Mouse (Mus musculus) hindbrain, embryonic 10.5 days (tissue): ENCODE results near the gene Ppl. TPM values are rescaled to one million over a fixed set of nuclear protein-coding genes. Genes with fewer than 3 reads are reported as not detected.

Experiments
- DNase-seq: peaks from one replicate; pipeline ENCODE4 v3.0.0-alpha.2; 2017; ENCODE audit warnings: low spot score
- H3K27ac ChIP-seq: fragments of 300-500 bp; sonication (generic); 2 replicates; pipeline ENCODE4 v1.5.1; 2016; ENCODE audit warnings: mild to moderate bottlenecking, moderate library complexity
- H3K27me3 ChIP-seq: fragments of 300-500 bp; sonication (generic); 2 replicates; pipeline ENCODE4 v1.6.1; 2016; ENCODE audit warnings: mild to moderate bottlenecking; ENCODE audit not compliant: poor library complexity, insufficient read depth, severe bottlenecking
- H3K36me3 ChIP-seq: fragments of 300-500 bp; sonication (generic); 2 replicates; pipeline ENCODE4 v1.6.1; 2016; ENCODE audit warnings: mild to moderate bottlenecking, moderate library complexity
- H3K4me1 ChIP-seq: fragments of 300-500 bp; sonication (generic); replicated peaks from 2 replicates; pipeline ENCODE4 v1.6.1; 2016; ENCODE audit warnings: mild to moderate bottlenecking
- H3K4me3 ChIP-seq: fragments of 300-500 bp; sonication (generic); 2 replicates; pipeline ENCODE4 v1.5.1; 2016; ENCODE audit warnings: mild to moderate bottlenecking, moderate library complexity
- H3K9me3 ChIP-seq: fragments of 300-500 bp; sonication (generic); 2 replicates; pipeline ENCODE4 v1.6.1; 2016; ENCODE audit warnings: mild to moderate bottlenecking, moderate library complexity
- WGBS: fragments of 180-500 bp; shearing (Covaris S2); methylation state at CpG from one replicate; pipeline ENCODE4 v1.1.7; 2016; 5-methylcytosine and 5-hydroxymethylcytosine counted together
- polyA plus RNA-seq: library from polyadenylated mRNA; unstranded; fragments of >200 nt; fragmentation: Nextera tagmentation; extraction: Ambion mirVana; gene quantifications from 2 replicates; pipeline ENCODE4 v1.2.1, GENCODE M21; 2016

Ppl gene
- 1.4 and 1.9 TPM in 2 replicates for polyA plus RNA-seq

DNA sequence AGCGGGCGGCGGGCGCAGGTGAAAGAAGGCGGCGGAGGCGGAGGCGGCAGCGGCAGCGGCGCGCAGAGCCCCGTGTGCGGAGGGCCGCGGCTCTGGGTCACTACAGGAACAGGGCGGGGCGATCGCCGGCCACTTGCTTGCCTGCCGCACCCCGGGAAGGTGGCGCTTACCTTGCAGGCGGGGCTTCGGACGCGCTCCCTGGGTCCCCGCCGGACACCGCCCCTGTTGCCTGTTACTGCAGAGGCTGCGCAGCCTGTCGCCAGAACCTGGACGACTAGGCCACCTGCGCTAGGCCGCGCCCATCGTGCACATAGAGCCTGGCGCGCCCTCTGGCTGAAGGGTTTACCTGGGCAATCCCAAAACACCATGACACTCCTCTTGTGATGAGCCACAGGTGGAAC lies at the start of gene Ppl:
Ppl (minus strand) TSS at position 21 of the 401 bp plus-strand sequence.
- WGBS, result under 1% methylated on average over 39 of the region's 39 CpGs
- peak; percentile 29 for DNase-seq

DNA sequence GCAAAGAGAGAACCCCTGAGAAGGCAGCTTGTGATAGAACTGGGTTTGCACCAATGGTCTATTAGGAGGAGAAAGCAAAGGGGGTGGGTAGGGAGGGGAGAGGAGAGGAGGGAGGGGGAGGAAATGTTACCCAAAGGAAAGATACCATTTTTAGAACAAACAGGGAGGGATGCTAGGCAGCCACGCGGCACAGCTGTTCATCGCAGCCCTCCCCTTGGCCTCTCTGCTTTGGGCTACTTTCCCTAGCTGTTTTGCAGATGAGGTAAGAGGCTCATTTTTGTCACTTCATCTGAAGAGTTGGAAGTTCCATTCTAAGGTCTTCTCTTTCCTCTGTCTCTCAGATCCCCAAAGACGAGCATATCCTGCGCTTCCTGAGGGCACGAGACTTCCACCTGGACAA lies 40.4 kb upstream of the Ppl start:
- WGBS, result 94% methylated on average over 6 of the region's 6 CpGs

More for the DNA sequence above, at the start of gene Ppl:
- peak within 1 kb of the TSS; percentile 51 for H3K4me3 ChIP-seq
- H3K27ac ChIP-seq, result no peak within 1 kb of the TSS
- peaks cover 38% of the 10 kb centered on the region for H3K4me1 ChIP-seq
- no peaks in the 10 kb centered on the region for H3K36me3 ChIP-seq
- no peaks in the 10 kb centered on the region for H3K9me3 ChIP-seq
- H3K27me3 ChIP-seq, result peaks cover 86% of the 10 kb centered on the region

DNA sequence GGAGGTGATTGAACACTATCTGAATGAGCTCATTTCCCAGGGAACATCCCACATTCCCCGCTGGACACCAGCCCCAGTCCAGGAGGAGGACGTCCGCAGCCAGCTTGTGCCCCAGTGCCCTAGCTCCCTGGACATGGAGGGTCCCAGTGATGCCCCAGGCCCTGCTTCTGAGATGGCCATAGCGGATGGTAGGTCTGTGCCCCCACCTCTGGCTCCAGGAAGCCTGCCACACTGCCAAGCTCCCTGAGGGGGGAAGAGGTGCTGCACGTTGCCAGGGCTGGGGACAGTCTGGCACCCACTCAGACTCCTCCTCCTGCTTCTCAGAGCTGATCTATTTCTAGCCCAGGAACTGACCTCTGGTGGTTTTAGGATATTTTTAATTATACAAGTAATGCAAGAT lies 36.6 kb upstream of the Ppl start:
- WGBS, result 86% methylated on average over 5 of the region's 5 CpGs
- 0 out of 2 replicates have a peak, but pooled peaks cover 3% of the 10 kb centered on the region for H3K27me3 ChIP-seq
- DNase-seq, result no peak
- no peak overlapping the region for H3K27ac ChIP-seq
- H3K4me3 ChIP-seq, result no peak overlapping the region
- 0 out of 2 replicates have a peak, but pooled peaks cover 3% of the 10 kb centered on the region for H3K4me1 ChIP-seq
- no peaks in the 10 kb centered on the region for H3K36me3 ChIP-seq
- no peaks in the 10 kb centered on the region for H3K9me3 ChIP-seq

More for the DNA sequence above, 40.4 kb upstream of the Ppl start:
- Histone ChIP-seq H3K36me3 (no peaks in the 10 kb centered on the region), H3K4me1 (no peaks in the 10 kb centered on the region), H3K27me3 (0 out of 2 replicates have a peak, but pooled peaks cover 3% of the 10 kb centered on the region), H3K4me3 (no peak overlapping the region), H3K27ac (no peak overlapping the region), H3K9me3 (no peaks in the 10 kb centered on the region)
- DNase-seq, result no peak

DNA sequence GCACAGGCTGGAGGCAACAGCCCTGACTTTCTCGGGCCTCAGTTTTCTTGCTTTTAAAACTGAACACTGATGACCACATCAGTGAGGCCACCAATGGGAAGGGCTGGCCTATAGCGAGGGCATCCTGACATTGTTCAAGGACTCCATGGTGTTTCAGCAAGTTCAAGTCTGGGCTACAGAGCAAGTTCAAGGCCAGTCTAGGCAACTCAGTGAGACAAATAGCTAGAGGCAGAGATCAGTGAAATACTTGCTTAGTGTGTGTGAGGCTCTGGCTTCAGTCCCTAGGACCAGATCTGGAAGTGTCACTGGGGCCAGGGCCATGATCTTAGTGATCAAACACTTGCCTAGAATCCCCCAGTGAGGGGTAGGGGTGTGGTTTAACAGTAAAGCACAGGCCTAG lies 35.8 kb upstream of the Ppl start:
- 0 out of 2 replicates have a peak, but pooled peaks cover 3% of the 10 kb centered on the region for H3K27me3 ChIP-seq
- no peak overlapping the region for H3K4me3 ChIP-seq
- no peaks in the 10 kb centered on the region for H3K9me3 ChIP-seq
- H3K27ac ChIP-seq, result no peak overlapping the region
- H3K4me1 ChIP-seq, result 0 out of 2 replicates have a peak, but pooled peaks cover 3% of the 10 kb centered on the region
- no peak for DNase-seq
- H3K36me3 ChIP-seq, result no peaks in the 10 kb centered on the region
- WGBS, result 87% methylated on average over 2 of the region's 2 CpGs

DNA sequence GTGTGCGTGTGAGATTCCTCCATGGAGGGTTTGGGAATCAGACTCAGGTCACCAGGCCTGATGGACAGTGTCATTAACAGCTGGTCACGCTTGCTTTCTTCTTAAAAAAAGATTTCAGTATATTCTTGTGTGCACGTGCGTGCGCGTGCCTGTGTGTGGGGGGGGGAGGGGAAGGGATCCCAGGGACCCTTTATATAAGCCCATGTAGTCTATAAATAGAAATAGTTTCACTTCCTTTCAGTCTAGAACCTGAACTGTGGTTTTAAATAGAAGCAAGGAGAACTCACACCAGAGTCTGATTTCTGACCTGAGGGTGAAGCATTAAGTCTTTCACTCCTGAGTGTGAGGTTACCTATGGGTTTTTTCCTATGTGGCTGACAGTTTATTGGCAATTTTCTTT lies 32.1 kb upstream of the Ppl start:
- no peaks in the 10 kb centered on the region for H3K36me3 ChIP-seq
- no peaks in the 10 kb centered on the region for H3K9me3 ChIP-seq
- DNase-seq, result no peak
- H3K4me3 ChIP-seq, result no peak overlapping the region
- 0 out of 2 replicates have a peak, but pooled peaks cover 4% of the 10 kb centered on the region for H3K4me1 ChIP-seq
- 78% methylated on average over 6 of the region's 6 CpGs for WGBS
- no peak overlapping the region for H3K27ac ChIP-seq
- 0 out of 2 replicates have a peak, but pooled peaks cover 3% of the 10 kb centered on the region for H3K27me3 ChIP-seq

DNA sequence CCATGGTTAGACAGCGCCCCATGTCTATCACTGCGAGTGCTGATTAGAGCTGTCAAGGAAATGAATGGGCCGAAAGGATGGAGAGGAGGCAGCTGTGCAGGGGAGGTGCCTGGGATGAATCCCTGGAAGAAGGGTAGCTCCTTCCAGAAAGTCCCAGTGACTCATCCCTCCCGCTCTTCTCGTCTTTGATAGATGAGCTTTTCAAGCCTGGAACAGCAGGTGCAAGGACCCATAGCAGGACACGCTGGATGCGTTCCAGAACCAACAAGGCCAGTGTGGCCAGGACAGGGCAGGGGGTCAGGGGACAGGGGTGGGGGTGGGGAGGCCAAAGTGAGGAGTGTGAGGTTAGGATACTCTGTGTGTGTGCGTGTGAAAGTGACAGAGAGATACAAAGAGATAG lies 27.0 kb upstream of the Ppl start:
- Histone ChIP-seq H3K36me3 (no peaks in the 10 kb centered on the region), H3K9me3 (no peaks in the 10 kb centered on the region), H3K27me3 (no peaks in the 10 kb centered on the region), H3K27ac (no peak overlapping the region), H3K4me1 (0 out of 2 replicates have a peak, but pooled peaks cover 7% of the 10 kb centered on the region), H3K4me3 (no peak overlapping the region)
- no peak for DNase-seq
- 89% methylated on average over 8 of the region's 8 CpGs for WGBS

DNA sequence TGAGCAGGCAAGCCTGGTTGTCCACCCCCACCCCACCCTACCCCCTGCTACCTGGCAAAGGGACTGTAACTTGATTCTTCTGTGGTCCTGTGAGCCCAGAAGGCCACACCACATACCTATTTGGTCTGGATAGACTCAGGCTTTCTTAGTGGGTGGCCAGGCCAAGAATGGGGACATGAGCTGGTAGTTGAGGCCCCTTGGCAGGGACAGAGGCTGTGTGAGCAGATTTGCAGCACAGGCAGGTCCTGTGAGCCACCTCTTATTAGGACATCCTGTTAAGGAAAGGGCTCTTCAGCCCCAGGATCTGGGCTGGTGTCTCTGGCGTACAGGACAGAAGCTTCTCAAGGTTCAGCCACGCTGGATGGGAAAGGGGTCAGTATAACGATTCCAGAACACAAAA lies 24.9 kb upstream of the Ppl start:
- H3K9me3 ChIP-seq, result no peaks in the 10 kb centered on the region
- no peak overlapping the region for H3K4me3 ChIP-seq
- no peaks in the 10 kb centered on the region for H3K27me3 ChIP-seq
- H3K4me1 ChIP-seq, result peaks cover 23% of the 10 kb centered on the region
- DNase-seq, result no peak
- H3K36me3 ChIP-seq, result no peaks in the 10 kb centered on the region
- no peak overlapping the region for H3K27ac ChIP-seq
- WGBS, result 88% methylated on average over 3 of the region's 3 CpGs

DNA sequence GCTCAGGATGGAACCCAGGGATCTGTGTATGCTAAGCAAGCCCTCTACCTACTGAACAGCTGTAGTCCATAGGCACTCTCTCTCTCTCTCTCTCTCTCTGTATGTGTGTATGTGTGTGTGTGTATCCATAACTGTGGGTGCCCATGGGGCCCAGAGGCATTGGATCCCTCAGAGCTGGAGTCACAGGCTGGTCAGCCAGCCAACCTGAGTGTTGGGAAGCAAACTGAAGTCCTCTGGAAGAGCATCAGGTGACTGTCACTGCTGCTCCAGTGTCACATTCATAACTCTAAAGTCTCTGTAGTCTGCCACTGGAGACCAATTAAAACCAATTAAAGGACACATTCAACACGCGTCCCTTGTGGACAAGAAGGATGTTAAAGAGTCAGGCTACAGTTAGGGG lies 24.3 kb upstream of the Ppl start:
- H3K27me3 ChIP-seq, result no peaks in the 10 kb centered on the region
- WGBS, result 74% methylated on average over 2 of the region's 2 CpGs
- no peak overlapping the region for H3K4me3 ChIP-seq
- no peak for DNase-seq
- no peaks in the 10 kb centered on the region for H3K36me3 ChIP-seq
- no peak overlapping the region for H3K27ac ChIP-seq
- H3K4me1 ChIP-seq, result peaks cover 23% of the 10 kb centered on the region
- no peaks in the 10 kb centered on the region for H3K9me3 ChIP-seq

DNA sequence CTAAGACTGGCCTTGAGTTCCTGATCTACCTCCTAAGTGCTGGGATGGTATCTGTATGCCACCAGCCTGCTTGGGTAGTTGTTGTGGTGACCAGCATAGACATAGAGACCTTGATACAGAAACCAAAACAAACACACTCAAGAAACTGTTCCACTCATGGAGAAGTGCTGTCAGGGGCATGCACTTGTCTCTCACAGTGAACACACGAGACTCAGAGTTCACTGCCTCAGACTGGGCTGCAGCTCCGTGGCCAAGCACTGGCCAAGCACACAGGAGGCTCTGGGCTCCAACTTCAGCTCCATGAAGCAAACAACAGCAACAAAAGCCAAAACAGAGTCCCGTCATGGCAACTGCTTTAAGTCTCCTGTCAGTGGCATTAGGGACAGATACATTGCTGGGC lies 22.8 kb upstream of the Ppl start:
- no peak for DNase-seq
- no peak overlapping the region for H3K27ac ChIP-seq
- peaks cover 28% of the 10 kb centered on the region for H3K4me1 ChIP-seq
- no peaks in the 10 kb centered on the region for H3K36me3 ChIP-seq
- 75% methylated on average over 3 of the region's 3 CpGs for WGBS
- no peaks in the 10 kb centered on the region for H3K27me3 ChIP-seq
- no peaks in the 10 kb centered on the region for H3K9me3 ChIP-seq
- H3K4me3 ChIP-seq, result no peak overlapping the region

DNA sequence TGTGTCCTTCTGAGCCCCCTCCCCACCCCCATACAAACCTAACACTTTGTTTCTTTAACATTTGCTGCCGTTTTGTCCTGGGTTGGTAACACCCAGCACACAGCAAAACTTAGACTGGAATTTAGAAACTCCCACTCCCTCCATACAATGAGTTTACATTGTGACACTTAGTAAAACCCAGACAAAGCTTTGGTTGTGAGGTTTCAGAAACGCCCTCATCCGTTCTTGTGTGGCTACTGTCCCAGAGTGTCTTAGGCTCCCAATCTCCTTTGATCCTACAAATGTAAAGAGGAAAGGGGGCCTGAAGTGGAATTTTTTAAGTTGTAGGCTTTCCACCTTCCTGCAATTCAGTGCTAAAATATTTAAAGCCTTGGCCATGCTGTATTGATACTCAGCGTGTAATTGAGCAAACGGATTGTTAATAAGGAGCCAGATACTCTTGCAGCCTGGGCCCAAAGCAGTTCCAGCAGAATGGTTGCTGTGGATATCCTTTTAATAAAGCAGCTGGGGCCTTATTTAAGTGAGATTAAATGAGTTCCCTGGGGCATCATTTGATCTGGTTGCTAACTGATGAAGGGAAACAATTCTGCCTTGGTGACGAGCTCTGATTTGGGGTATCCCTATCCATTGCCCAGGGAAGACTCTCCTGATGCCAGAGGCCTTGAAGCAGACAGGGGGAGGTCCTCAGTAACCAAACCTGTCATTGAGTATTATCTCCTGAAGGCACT lies 21.2 kb upstream of the Ppl start:
- Histone ChIP-seq H3K36me3 (no peaks in the 10 kb centered on the region), H3K9me3 (no peaks in the 10 kb centered on the region), H3K27ac (peak overlapping the region; percentile 60; the same call in 1 of the 2 replicates), H3K4me1 (peaks cover 22% of the 10 kb centered on the region), H3K4me3 (no peak overlapping the region), H3K27me3 (peaks cover 12% of the 10 kb centered on the region)
- no peak for DNase-seq
- 55% methylated on average over 6 of the region's 6 CpGs for WGBS

DNA sequence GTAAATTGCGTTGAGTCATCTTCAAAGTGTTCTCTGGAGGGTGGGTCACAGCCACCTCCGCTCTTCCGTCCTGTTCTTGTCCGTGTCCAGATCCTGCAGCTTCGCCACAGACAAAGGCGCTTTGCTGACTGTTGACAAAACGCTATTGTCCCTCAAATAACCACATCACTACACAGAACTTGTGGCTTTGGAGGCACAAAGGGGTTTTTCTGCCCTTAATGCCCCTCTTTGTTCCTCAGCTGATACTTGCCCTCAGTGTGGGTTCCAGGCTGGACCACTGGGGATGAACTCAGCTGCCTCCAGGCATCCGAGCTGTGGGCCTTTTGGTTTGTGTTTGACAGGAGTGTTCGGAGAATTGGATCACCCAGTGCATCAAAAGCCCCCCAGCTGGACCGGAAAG lies 18.3 kb upstream of the Ppl start:
- Histone ChIP-seq H3K27me3 (peaks cover 38% of the 10 kb centered on the region), H3K9me3 (no peaks in the 10 kb centered on the region), H3K4me1 (peaks cover 41% of the 10 kb centered on the region), H3K36me3 (no peaks in the 10 kb centered on the region), H3K4me3 (no peak overlapping the region), H3K27ac (no peak overlapping the region)
- 52% methylated on average over 10 of the region's 10 CpGs for WGBS
- DNase-seq, result no peak

DNA sequence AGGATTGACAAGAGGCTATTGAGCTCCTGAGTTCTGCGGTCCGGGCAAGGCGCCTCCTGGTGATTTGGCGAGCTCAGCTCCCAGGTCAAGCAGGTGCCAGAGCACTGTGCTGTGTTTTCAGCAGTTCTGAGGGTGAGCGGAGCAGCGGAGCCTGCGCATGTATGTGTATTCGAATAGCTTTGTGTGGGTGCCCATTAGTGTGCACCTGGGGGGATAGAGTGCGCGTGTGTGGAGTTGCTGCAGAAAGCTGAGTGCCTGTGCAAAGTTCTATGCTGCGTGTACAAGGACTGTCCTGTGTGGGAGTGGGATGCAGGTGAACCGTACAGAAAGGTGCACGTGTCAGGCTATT lies 14.8 kb upstream of the Ppl start, which contains the start of gene Sec14l5:
Sec14l5 (plus strand) TSS at position 73 of the 349 bp plus-strand sequence.
- H3K36me3 ChIP-seq, result no peaks in the 10 kb centered on the region
- peaks cover 38% of the 10 kb centered on the region for H3K27me3 ChIP-seq
- H3K4me1 ChIP-seq, result peaks cover 24% of the 10 kb centered on the region
- H3K9me3 ChIP-seq, result no peaks in the 10 kb centered on the region
- WGBS, result 23% methylated on average over 13 of the region's 13 CpGs
- H3K4me3 ChIP-seq, result peak within 1 kb of the TSS; percentile 51
- no peak within 1 kb of the TSS for H3K27ac ChIP-seq
- no peak for DNase-seq

DNA sequence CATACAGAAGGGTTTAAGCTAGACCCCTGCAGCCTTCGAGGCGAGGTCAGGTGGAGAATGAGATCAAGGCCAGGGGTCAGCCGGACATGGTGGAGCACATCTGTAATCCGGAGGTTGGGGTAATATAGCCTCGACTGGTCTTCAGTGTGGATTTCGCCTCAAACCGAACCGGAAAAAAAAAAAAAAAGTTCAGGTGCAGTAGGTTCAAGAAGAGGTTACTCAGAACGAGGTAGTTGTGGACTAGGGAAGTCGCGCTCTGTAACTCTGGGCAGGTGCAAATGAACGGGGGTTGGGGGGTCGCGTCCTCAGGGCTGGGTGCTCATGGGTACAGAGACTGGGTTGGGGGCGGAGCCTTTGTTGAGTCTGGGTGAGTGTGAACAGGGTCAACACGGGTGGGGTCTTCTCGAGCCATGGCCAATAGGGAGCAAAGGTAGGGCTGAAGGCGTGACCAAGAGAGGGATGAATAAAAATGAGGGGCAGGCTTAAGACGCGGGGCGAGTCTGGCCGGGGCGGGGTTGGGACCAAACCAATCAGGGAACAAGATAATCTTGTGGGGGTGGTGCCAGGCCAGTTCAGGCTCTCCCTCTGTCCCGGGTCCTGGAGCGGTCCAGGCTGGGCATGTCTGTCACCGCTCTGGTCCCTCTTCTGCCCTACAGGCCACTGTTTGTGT lies 14.3 kb upstream of the Ppl start:
- Histone ChIP-seq H3K4me1 (peaks cover 24% of the 10 kb centered on the region), H3K4me3 (peak overlapping the region; percentile 51), H3K27me3 (peaks cover 38% of the 10 kb centered on the region), H3K27ac (no peak overlapping the region), H3K36me3 (no peaks in the 10 kb centered on the region), H3K9me3 (no peaks in the 10 kb centered on the region)
- 2% methylated on average over 26 of the region's 26 CpGs for WGBS
- peak; percentile 85 for DNase-seq
